Mouse (Mus musculus) ES-E14 (cell line): Measurements from ENCODE around the gene Dlgap1.

Source experiments
- CHD2 ChIP-seq: IDR thresholded peaks from 2 replicates; pipeline ENCODE4 v1.6.1; 2014; ENCODE audit warnings: mild to moderate bottlenecking, low read depth, low read length, inconsistent platforms
- ZC3H11A ChIP-seq: IDR thresholded peaks from 2 replicates; pipeline ENCODE4 v1.6.1; 2012; ENCODE audit warnings: low read depth, mild to moderate bottlenecking, inconsistent platforms, low read length, borderline replicate concordance
- ZNF384 ChIP-seq: IDR thresholded peaks from 2 replicates; pipeline ENCODE4 v1.6.1; 2012; ENCODE audit warnings: low read depth, low read length, inconsistent platforms

- TF ChIP-seq CHD2, result peak; percentile 61
- peak; percentile 76 for TF ChIP-seq ZNF384
- TF ChIP-seq ZC3H11A, result peak; percentile 48; the same call in 1 of the 2 replicates
Measured at GRCm38 (mm10) chr17:70866538-70867114, 897.8 kb downstream of the Dlgap1 start.
